Mouse (Mus musculus) hindbrain, postnatal 0 days (tissue): ENCODE data around the gene Ncapd3. TPM values are rescaled to one million over a fixed set of nuclear protein-coding genes. Genes with fewer than 3 reads are reported as not detected.

Source experiments
- ATAC-seq: fragments of 200-750 bp; cut with Nextera tagmentation; 2 replicates; pipeline ENCODE4 v1.8.0; 2017; ENCODE audit warnings: mild to moderate bottlenecking, moderate TSS enrichment, moderate library complexity
- DNase-seq: peaks from one replicate; pipeline ENCODE4 v3.0.0-alpha.2; 2015; ENCODE audit warnings: low spot score
- H3K27ac ChIP-seq: fragments of 300-500 bp; sonication (generic); 2 replicates; pipeline ENCODE4 v1.5.1; 2014; ENCODE audit warnings: mild to moderate bottlenecking
- H3K27me3 ChIP-seq: fragments of 300-500 bp; sonication (generic); 2 replicates; pipeline ENCODE4 v1.6.1; 2014; ENCODE audit warnings: low read length, mixed read lengths; ENCODE audit not compliant: insufficient read depth
- H3K36me3 ChIP-seq: fragments of 300-500 bp; sonication (generic); 2 replicates; pipeline ENCODE4 v1.6.1; 2014; ENCODE audit warnings: low read length, mixed read lengths; ENCODE audit not compliant: insufficient read depth
- H3K4me1 ChIP-seq: fragments of 300-500 bp; sonication (generic); 2 replicates; pipeline ENCODE4 v1.6.1; 2014; ENCODE audit warnings: antibody characterized with exemption, low read length, mixed read lengths; ENCODE audit not compliant: insufficient read depth
- H3K4me2 ChIP-seq: fragments of 300-500 bp; sonication (generic); 2 replicates; pipeline ENCODE4 v1.6.1; 2014; ENCODE audit warnings: low read depth, mild to moderate bottlenecking, low read length, moderate library complexity, mixed read lengths
- H3K4me3 ChIP-seq: fragments of 300-500 bp; sonication (generic); 2 replicates; pipeline ENCODE4 v1.5.1; 2014; ENCODE audit warnings: low read length
- H3K9ac ChIP-seq: fragments of 300-500 bp; sonication (generic); replicated peaks from 2 replicates; pipeline ENCODE4 v1.6.1; 2014; ENCODE audit warnings: mild to moderate bottlenecking, low read length, moderate library complexity, mixed read lengths
- H3K9me3 ChIP-seq: fragments of 300-500 bp; sonication (generic); 2 replicates; pipeline ENCODE4 v1.6.1; 2016; ENCODE audit warnings: low read length, mixed read lengths
- CTCF ChIP-seq: IDR thresholded peaks from 2 replicates; pipeline ENCODE4 v1.5.1; 2016; ENCODE audit warnings: antibody characterized with exemption, control low read depth, low read depth
- WGBS: fragments of 180-500 bp; shearing (Covaris S2); extraction: QIAGEN DNeasy Blood & Tissue Kit; methylation state at CpG from one replicate; pipeline ENCODE4 v1.1.7; 2014; 5-methylcytosine and 5-hydroxymethylcytosine counted together
- polyA plus RNA-seq: library from polyadenylated mRNA; unstranded; fragments of >200 nt; fragmentation: Nextera tagmentation; extraction: Ambion mirVana; gene quantifications from 2 replicates; pipeline ENCODE4 v1.2.1, GENCODE M21; 2015
- total RNA-seq: library from RNA; depleted of rRNA; stranded (reverse); fragments of >200 nt; gene quantifications from 2 replicates; pipeline ENCODE4 v1.2.3, GENCODE M21; 2014; rRNA removed

Ncapd3 gene
- total RNA-seq (21.3 and 22.3 TPM in 2 replicates), polyA plus RNA-seq (6.9 and 7.4 TPM in 2 replicates)

DNA sequence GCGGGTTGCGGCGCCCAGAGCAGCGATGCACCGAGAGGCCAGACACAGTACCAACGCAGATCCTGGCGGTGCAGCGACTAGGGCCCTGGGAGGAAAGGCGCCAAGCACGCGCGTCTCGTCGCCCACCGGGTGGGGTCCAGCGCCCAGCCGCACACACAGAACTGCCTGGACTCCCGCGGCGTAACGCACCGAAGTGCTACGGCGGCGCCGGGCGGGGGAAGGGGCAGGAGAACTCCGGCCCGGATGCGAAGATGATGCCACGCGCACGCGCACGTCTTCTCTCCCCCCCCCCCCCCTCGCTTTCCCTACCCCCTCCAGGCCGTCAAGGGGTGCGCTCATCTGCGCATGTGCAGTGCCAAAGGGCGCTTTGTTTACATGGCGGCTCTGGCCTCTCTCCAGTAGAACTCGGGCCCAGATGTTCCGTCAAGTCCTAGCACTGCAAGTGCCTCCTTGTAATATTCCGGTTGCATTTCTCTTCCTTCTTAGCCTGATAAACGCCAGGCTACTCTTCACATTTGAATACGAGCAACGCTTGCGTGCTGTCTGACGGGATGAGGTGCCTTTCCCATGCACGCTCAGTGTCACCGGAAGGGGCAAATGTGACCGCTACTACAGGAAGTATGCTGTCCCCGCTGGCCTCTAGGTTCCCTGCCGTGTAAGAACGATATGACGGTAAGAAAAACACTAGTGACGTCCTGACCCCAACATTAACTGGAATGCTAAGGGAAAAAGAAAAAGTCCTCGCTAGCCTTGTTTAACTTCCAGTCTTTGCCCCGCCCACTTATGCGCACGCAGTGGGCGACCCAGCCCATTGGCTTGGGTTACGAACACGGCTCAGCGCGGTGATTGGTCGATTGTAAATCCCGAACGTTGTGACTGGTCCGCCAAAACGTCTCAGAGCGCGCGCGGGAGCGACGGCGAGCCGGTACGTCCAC, at the start of gene Ncapd3, which contains the start of gene Vps26b:
Gene Ncapd3, plus strand, starts transcription at position 348 of the 935 bp plus-strand sequence.
Gene Vps26b, minus strand, starts transcription at position 238 of the 935 bp plus-strand sequence.
- Histone ChIP-seq H3K36me3 (no peaks in the 10 kb centered on the region), H3K4me3 (peak within 1 kb of the TSS; percentile 98), H3K4me2 (peak within 1 kb of the TSS; percentile 87), H3K9ac (peak within 1 kb of the TSS; percentile 94), H3K4me1 (peaks cover 23% of the 10 kb centered on the region), H3K27ac (peak within 1 kb of the TSS; percentile 94), H3K27me3 (no peaks in the 10 kb centered on the region), H3K9me3 (no peaks in the 10 kb centered on the region)
- DNase-seq (peak; percentile 99), ATAC-seq (peak; percentile 96)
- TF ChIP-seq CTCF: peak; percentile 57
- WGBS: under 1% methylated on average over 76 of the region's 80 CpGs

DNA sequence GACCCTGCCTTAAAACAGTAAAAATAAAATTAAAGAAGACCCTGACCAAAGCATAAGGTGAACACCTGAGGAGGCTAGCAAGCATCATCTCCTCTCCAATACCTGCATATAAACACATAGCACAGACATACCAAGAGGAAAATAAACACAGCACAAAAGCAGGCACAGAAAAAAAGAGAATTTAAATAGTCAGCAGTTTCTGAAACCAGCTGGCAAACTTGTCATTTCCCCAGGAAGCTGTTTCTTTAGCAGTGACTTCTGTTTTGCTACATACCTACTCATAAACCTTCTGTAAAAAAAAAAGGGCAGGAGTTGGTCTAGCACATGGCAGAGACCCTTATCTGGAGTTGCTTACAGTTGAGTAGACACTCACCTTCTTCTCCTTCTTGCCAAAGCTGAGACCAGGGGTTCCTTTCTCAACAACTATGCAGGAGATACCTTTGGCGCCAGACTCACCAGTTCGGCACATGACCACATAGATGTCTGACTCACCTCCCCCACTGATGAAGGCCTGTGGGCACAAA, 44.8 kb upstream of the Ncapd3 start:
- TF ChIP-seq CTCF: no peak
- no peaks in the 10 kb centered on the region for H3K27me3 ChIP-seq
- no peaks in the 10 kb centered on the region for H3K9me3 ChIP-seq
- 84% methylated on average over 2 of the region's 2 CpGs for WGBS
- no peak overlapping the region for H3K4me2 ChIP-seq
- H3K36me3 ChIP-seq: peaks cover 32% of the 10 kb centered on the region
- no peak overlapping the region for H3K27ac ChIP-seq
- DNase-seq (no peak), ATAC-seq (no peak)
- no peak overlapping the region for H3K9ac ChIP-seq
- H3K4me3 ChIP-seq: no peak overlapping the region
- no peaks in the 10 kb centered on the region for H3K4me1 ChIP-seq

DNA sequence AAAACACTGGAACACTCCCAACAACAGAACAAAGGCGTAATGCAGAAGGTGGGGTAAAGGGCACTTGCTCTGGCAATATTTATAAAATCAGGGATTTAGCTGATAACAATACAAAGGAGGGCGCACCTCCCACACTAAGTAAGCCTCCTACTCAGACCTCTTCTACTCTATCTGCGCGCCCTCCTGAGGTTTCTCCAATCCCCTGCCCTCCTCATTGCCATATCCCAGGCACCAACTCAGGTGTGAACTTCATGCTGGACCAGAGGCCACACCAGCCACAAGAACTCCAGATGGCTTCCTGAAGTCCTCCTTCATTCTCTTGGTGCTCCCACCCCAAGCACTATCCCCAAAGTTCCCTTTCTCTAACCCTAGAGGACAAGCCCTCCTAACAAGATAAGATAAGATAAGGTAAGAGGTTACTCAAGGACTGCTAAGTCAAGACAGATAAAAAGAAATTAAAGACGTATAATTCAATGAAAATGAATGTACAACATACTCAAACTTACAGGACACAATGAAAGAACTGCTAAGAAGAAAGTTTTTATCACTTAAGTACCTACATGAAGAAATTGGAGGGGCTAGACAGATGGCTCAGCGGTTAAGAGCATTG, 44.2 kb upstream of the Ncapd3 start:
- H3K9me3 ChIP-seq: no peaks in the 10 kb centered on the region
- H3K4me3 ChIP-seq: no peak overlapping the region
- no peaks in the 10 kb centered on the region for H3K4me1 ChIP-seq
- no peak overlapping the region for H3K27ac ChIP-seq
- H3K9ac ChIP-seq: no peak overlapping the region
- H3K4me2 ChIP-seq: no peak overlapping the region
- 92% methylated on average over 6 of the region's 6 CpGs for WGBS
- DNase-seq (no peak), ATAC-seq (no peak)
- TF ChIP-seq CTCF: no peak
- no peaks in the 10 kb centered on the region for H3K27me3 ChIP-seq
- H3K36me3 ChIP-seq: peaks cover 35% of the 10 kb centered on the region

DNA sequence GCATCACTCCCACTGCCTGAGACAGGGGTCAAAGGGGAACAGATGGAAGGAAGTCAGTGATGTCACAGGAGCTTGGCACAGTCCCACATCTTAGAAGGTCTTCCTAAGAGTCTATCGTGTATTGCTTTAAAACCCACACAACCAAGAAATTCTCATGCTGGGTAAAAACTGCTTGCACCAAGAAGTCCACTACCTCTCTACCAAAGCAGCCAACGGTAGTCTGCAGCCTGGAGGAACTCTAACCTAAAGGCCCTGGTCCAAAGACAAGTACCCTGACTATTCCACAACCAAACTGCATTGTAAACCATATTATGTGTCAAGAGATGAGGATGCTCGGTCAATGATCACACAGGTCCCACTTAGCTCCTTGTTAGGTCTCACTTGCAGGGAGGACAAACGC, 39.8 kb upstream of the Ncapd3 start:
- no peak overlapping the region for H3K27ac ChIP-seq
- no peak for DNase-seq
- H3K4me2 ChIP-seq: no peak overlapping the region
- no peak overlapping the region for H3K4me3 ChIP-seq
- TF ChIP-seq CTCF: no peak
- H3K4me1 ChIP-seq: no peaks in the 10 kb centered on the region
- no peaks in the 10 kb centered on the region for H3K27me3 ChIP-seq
- WGBS: 91% methylated on average over 4 of the region's 4 CpGs
- H3K36me3 ChIP-seq: peaks cover 34% of the 10 kb centered on the region
- H3K9ac ChIP-seq: no peak overlapping the region
- ATAC-seq: no peak
- H3K9me3 ChIP-seq: no peaks in the 10 kb centered on the region

DNA sequence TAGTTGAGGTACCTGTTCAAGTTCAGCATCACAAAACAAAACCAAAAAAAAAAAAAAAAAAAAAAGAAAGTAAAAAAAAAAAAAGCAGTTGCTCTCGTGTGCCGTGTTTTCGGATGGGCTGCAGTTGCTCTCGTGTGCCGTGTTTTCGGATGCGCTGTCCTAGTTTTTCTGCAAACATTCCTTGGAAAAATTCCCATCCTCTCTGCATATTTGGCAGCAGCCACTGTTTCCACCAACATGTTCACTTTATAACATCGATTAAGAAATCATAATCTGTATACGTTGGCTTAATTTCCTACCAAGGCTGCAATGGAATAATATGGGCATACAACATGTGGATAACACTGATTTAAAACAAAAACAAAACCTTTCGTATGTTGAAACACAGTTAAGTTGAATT, 36.9 kb upstream of the Ncapd3 start:
- no peak overlapping the region for H3K27ac ChIP-seq
- H3K9ac ChIP-seq: no peak overlapping the region
- no peak overlapping the region for H3K4me3 ChIP-seq
- ATAC-seq (no peak), DNase-seq (no peak)
- 84% methylated on average over 10 of the region's 10 CpGs for WGBS
- H3K9me3 ChIP-seq: no peaks in the 10 kb centered on the region
- H3K4me1 ChIP-seq: no peaks in the 10 kb centered on the region
- H3K4me2 ChIP-seq: no peak overlapping the region
- peaks cover 30% of the 10 kb centered on the region for H3K36me3 ChIP-seq
- no peaks in the 10 kb centered on the region for H3K27me3 ChIP-seq
- no peak for TF ChIP-seq CTCF

DNA sequence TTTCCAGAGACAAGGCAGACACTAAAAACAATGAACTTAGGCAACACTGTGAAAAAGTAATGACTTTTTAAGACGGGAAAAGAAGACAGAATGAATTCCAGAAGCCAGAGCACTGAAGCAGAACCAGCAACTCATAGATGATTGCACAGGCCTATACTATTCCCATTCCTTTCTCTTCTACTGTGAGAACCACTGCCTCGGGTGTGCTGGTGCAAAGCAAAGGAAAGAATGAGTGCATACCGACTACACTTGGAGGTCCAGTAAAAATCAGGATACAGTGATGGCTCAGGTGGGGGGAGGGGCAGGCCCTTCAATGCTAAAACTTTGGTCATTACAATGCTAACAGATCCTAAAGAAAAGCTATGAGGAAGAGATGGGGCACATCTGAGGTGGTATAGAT, 36.1 kb upstream of the Ncapd3 start:
- Histone ChIP-seq H3K4me3 (no peak overlapping the region), H3K27ac (no peak overlapping the region), H3K9me3 (no peaks in the 10 kb centered on the region), H3K9ac (no peak overlapping the region), H3K36me3 (peaks cover 29% of the 10 kb centered on the region), H3K4me2 (no peak overlapping the region), H3K27me3 (no peaks in the 10 kb centered on the region), H3K4me1 (no peaks in the 10 kb centered on the region)
- ATAC-seq (no peak), DNase-seq (no peak)
- TF ChIP-seq CTCF: no peak
- 62% methylated on average over 3 of the region's 3 CpGs for WGBS
